Mouse (Mus musculus) heart, adult 2 months (tissue): ENCODE results near the gene Tmem186. TPM values are rescaled to one million over a fixed set of nuclear protein-coding genes. Genes with fewer than 3 reads are reported as not detected.

Experiments used
- DNase-seq, 2 experiments: peaks; one replicate each; pipeline ENCODE4 v3.0.0; 2021
- H3K27ac ChIP-seq: fragments of 200-600 bp; 2 replicates; pipeline ENCODE4 v1.8.1; 2022
- H3K27me3 ChIP-seq: fragments of 200-500 bp; 2 replicates; pipeline ENCODE4 v1.6.1; 2012; ENCODE audit warnings: mild to moderate bottlenecking, low read length, inconsistent platforms, mixed read lengths; ENCODE audit not compliant: control insufficient read depth, insufficient read depth
- H3K36me3 ChIP-seq: fragments of 200-500 bp; 2 replicates; pipeline ENCODE4 v1.6.1; 2012; ENCODE audit warnings: low read length, inconsistent platforms; ENCODE audit not compliant: control insufficient read depth, insufficient read depth
- H3K4me1 ChIP-seq: fragments of 200-500 bp; 2 replicates; pipeline ENCODE4 v1.6.1; 2011; ENCODE audit warnings: low read length; ENCODE audit not compliant: control insufficient read depth, insufficient read depth
- H3K4me3 ChIP-seq: fragments of 200-600 bp; 2 replicates; pipeline ENCODE4 v1.8.1; 2022
- H3K79me2 ChIP-seq: fragments of 200-500 bp; replicated peaks from 2 replicates; pipeline ENCODE4 v1.6.1; 2012; ENCODE audit warnings: mild to moderate bottlenecking, inconsistent platforms, low read length, moderate library complexity, mixed read lengths; ENCODE audit not compliant: control insufficient read depth, insufficient read depth
- H3K9ac ChIP-seq: fragments of 200-500 bp; 2 replicates; pipeline ENCODE4 v1.6.1; 2012; ENCODE audit warnings: low read depth, mild to moderate bottlenecking, control low read depth, inconsistent platforms, low read length, mixed read lengths
- CTCF ChIP-seq: fragments of 200-600 bp; IDR thresholded peaks from 2 replicates; pipeline ENCODE4 v1.8.1; 2022; ENCODE audit warnings: antibody characterized with exemption, mild to moderate bottlenecking, moderate library complexity
- EP300 ChIP-seq: fragments of 200-500 bp; IDR thresholded peaks from 2 replicates; pipeline ENCODE4 v1.6.1; 2011; ENCODE audit warnings: low read depth, low read length, control low read depth; ENCODE audit not compliant: insufficient read depth
- POLR2A ChIP-seq: fragments of 200-500 bp; IDR thresholded peaks from 2 replicates; pipeline ENCODE4 v1.6.1; 2011; ENCODE audit warnings: mild to moderate bottlenecking, low read depth, low read length, control low read depth; ENCODE audit not compliant: insufficient read depth
- WGBS: fragments of 180-500 bp; shearing (Covaris S2); methylation state at CpG from one replicate; pipeline ENCODE4 v1.1.7; 2018; 5-methylcytosine and 5-hydroxymethylcytosine counted together
- intact Hi-C: fragments of 180-260 bp; cut with DNase I; formaldehyde crosslinking; loops from one replicate; pipeline ENCODE4 v1.15.1; 2025
- polyA plus RNA-seq: library from polyadenylated mRNA; depleted of rRNA; stranded (reverse); fragments of >200 nt; gene quantifications from 2 replicates; pipeline ENCODE4 v1.2.3, GENCODE M21; 2012
- total RNA-seq, 2 experiments: library from RNA; stranded (reverse); gene quantifications; 2 replicates each; pipeline ENCODE4 v1.2.3; 2021

The Tmem186 gene
- total and polyA plus RNA-seq, 3 experiments: 13.7 to 19.1 (median 17.2) TPM

- no peaks in the 10 kb centered on the region for H3K27me3 ChIP-seq
- no peaks in the 10 kb centered on the region; the same call in 1 of the 2 replicates for H3K79me2 ChIP-seq
- peak overlapping the region; percentile 81 for H3K27ac ChIP-seq
- no peaks in the 10 kb centered on the region; the same call in 1 of the 2 replicates for H3K36me3 ChIP-seq
- TF ChIP-seq EP300 (no peak), CTCF (no peak), POLR2A (no peak)
- DNase-seq: no peak
- peak overlapping the region; percentile 82 for H3K9ac ChIP-seq
- intact Hi-C loops: loop anchor here (5.0 kb wide), 1 partner anchor 126 kb away; the partner anchor contains the start of gene Abat
- WGBS: 33% methylated on average over 7 of the region's 7 CpGs
- H3K4me1 ChIP-seq: peaks cover 6% of the 10 kb centered on the region
- peak overlapping the region; percentile 84 for H3K4me3 ChIP-seq
Observed at GRCm38 (mm10) chr16:8638131-8638530, 619 bp upstream of the Tmem186 start.

DNA sequence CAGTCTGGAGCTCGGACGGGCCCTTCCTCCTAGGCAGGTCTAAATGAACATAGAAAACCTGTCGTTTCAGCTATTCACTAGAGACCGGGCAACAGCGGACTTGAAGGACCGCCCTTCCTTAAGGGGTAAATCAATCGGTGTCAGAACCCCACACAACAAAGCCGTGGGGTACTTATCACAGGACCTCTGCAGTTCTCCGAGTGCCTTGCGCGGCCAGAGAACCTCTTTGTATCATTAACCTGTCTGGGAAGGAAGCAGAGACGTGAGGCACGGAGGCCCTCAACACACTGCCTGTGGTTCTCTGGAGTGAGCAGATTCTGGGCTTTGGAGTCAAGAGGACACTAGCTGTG lies 670 bp downstream of the Tmem186 start:
- Histone ChIP-seq H3K4me3 (peak overlapping the region; percentile 84), H3K4me1 (peaks cover 6% of the 10 kb centered on the region), H3K9ac (peak overlapping the region; percentile 74), H3K36me3 (no peaks in the 10 kb centered on the region; the same call in 1 of the 2 replicates), H3K27me3 (no peaks in the 10 kb centered on the region), H3K27ac (peak overlapping the region; percentile 81), H3K79me2 (no peaks in the 10 kb centered on the region; the same call in 1 of the 2 replicates)
- DNase-seq: no peak
- TF ChIP-seq CTCF: no peak
- no peak for TF ChIP-seq POLR2A
- no peak for TF ChIP-seq EP300
- under 1% methylated on average over 13 of the region's 13 CpGs for WGBS
- intact Hi-C loops: loop anchor here (5.0 kb wide), 1 partner anchor 125 kb away; the partner anchor contains the start of gene Abat

GRCm38 (mm10) chr16:8631428-8631827 lies 6.1 kb downstream of the Tmem186 start:
- Histone ChIP-seq H3K79me2 (no peaks in the 10 kb centered on the region; the same call in 1 of the 2 replicates), H3K4me1 (no peaks in the 10 kb centered on the region), H3K9ac (no peak overlapping the region), H3K36me3 (no peaks in the 10 kb centered on the region; the same call in 1 of the 2 replicates), H3K4me3 (no peak overlapping the region), H3K27me3 (no peaks in the 10 kb centered on the region), H3K27ac (no peak overlapping the region)
- DNase-seq: no peak
- intact Hi-C loops: no loop called here
- WGBS: 82% methylated on average over 5 of the region's 5 CpGs
- TF ChIP-seq EP300 (no peak), POLR2A (no peak), CTCF (no peak)

GRCm38 (mm10) chr16:8630419-8630818 lies 7.1 kb downstream of the Tmem186 start:
- 75% methylated on average over 2 of the region's 2 CpGs for WGBS
- H3K4me3 ChIP-seq: no peak overlapping the region
- no peaks in the 10 kb centered on the region for H3K27me3 ChIP-seq
- no peaks in the 10 kb centered on the region; the same call in 1 of the 2 replicates for H3K79me2 ChIP-seq
- no peak for DNase-seq
- H3K4me1 ChIP-seq: no peaks in the 10 kb centered on the region
- TF ChIP-seq CTCF (no peak), EP300 (no peak), POLR2A (no peak)
- intact Hi-C loops: no loop called here
- no peaks in the 10 kb centered on the region for H3K36me3 ChIP-seq
- no peak overlapping the region for H3K27ac ChIP-seq
- no peak overlapping the region for H3K9ac ChIP-seq

- no peak for DNase-seq
- TF ChIP-seq CTCF: no peak
- 76% methylated on average over 16 of the region's 16 CpGs for WGBS
- Histone ChIP-seq H3K79me2 (no peaks in the 10 kb centered on the region), H3K27me3 (no peaks in the 10 kb centered on the region), H3K4me1 (no peaks in the 10 kb centered on the region), H3K36me3 (no peaks in the 10 kb centered on the region), H3K27ac (no peak overlapping the region), H3K4me3 (no peak overlapping the region), H3K9ac (no peak overlapping the region)
- intact Hi-C loops: no loop called here
Observed at GRCm38 (mm10) chr16:8620315-8621115, 17.0 kb downstream of the Tmem186 start.

DNA sequence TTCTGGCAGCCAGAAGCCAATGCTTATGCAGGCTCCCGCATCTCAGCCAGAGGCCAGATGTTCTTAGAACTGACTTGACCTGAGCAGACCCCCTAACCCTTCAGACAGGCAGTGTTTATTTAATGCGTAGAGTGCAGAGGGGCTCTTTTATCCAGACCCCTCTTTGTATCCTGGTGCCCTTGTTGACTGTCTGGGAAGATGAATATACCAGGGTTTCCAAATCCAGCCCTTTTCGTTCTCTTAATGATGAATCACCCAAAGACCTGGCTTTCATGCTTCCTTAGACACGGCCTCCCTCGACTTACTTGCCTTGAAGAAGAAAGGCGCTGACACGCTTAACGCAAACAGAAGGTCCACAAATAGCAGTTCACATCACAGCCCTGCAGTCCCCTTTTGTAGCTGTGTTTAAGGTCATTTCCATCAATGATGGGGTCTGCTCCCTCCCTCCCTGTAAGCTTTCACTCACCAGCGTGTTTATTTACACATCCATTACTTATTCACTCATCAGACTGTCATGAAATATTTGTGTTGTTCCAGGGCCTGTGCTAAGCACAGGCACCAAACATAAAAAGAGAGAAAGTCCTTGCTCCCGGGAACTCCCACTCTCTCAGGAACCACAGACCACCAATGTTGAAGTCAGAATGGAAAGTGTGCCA lies 17.7 kb downstream of the Tmem186 start:
- TF ChIP-seq EP300 (no peak), POLR2A (no peak), CTCF (no peak)
- intact Hi-C loops: no loop called here
- no peak overlapping the region for H3K9ac ChIP-seq

More for the DNA sequence above, 17.7 kb downstream of the Tmem186 start:
- no peak for DNase-seq
- 71% methylated on average over 10 of the region's 10 CpGs for WGBS
- H3K4me3 ChIP-seq: no peak overlapping the region
- H3K27ac ChIP-seq: no peak overlapping the region
- no peaks in the 10 kb centered on the region for H3K79me2 ChIP-seq
- H3K4me1 ChIP-seq: no peaks in the 10 kb centered on the region
- no peaks in the 10 kb centered on the region for H3K36me3 ChIP-seq
- H3K27me3 ChIP-seq: no peaks in the 10 kb centered on the region
